Mouse (Mus musculus) ES-Bruce4 (cell line): ENCODE results near the gene Hinfp.
"Not testable (repeated sequence)": the region's sequence is repeated elsewhere in the genome, so short reads cannot be mapped to it uniquely, and the experiment has no call there.

Experiments used
- CTCF ChIP-seq: IDR thresholded peaks from one replicate; pipeline ENCODE4 v1.8.1; 2011; ENCODE audit warnings: low read depth, low read length
- EP300 ChIP-seq: IDR thresholded peaks from 2 replicates; pipeline ENCODE4 v1.6.1; 2011; ENCODE audit warnings: low read depth, low read length; ENCODE audit not compliant: insufficient read depth
- POLR2A ChIP-seq: IDR thresholded peaks from one replicate; pipeline ENCODE4 v1.8.1; 2011; ENCODE audit warnings: low read length; ENCODE audit not compliant: insufficient read depth

- not testable (repeated sequence) for TF ChIP-seq CTCF, POLR2A, EP300
Measured at GRCm38 (mm10) chr9:44325032-44325767, 19.7 kb upstream of the Hinfp start.
